Mouse (Mus musculus): ENCODE results near the gene Kcnk2.

The Kcnk2 gene

DNA sequence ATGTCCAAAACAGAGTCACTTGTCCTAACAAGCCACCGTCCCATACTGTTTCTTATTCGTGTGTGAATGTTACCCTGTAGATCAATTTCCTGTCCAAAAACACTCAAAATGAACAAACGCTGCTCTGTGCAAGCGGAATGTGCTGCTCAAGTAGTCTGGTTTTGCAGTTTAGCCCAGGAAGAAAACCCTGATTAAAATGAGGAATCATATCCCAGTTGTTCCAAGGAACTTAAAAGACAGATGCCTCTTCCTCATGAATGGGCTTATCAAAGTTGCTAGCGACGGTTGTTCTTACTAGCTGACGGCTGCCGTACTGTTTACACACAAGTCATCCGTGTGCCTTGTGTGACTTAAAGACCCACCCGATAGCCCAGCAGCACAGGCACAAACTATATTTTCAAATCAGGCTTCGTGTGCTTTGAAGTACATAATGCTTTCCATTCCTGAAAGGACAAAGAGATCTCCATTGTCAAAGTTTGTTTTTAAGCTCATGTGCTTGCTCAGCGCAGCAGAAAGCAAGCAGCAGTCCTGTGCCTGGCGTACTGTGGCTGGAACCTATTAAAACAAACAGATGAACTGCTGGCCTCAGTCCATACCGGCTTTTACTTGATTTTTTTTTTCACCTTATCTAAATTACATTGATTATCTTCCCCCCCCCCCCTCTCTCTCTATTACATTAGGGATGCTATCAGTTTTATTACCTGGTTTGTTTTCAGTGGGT is at the start of gene Kcnk2:
Gene Kcnk2, minus strand, starts transcription at position 51 of the 721 bp plus-strand sequence.
- no peak for DNase-seq

DNA sequence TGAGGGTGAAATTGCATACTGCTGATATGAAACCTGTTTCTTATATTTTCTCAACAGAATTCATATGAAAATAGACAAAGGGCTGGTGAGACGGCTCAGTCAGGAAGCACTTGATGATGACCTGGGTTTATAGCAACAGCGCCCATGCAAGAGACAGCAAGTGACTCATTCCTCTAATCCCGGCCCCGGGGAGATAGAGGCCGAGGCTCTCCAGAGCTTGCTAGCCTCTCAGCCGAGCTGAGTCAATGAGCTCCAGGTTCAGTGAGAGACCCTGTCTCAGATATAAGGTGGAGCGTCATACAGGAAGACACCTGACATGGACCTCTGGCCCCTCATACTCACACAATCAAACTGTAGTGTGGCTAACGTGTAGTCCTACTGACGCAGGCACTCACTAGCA is 38.7 kb upstream of the Kcnk2 start:
- DNase-seq = no peak

DNA sequence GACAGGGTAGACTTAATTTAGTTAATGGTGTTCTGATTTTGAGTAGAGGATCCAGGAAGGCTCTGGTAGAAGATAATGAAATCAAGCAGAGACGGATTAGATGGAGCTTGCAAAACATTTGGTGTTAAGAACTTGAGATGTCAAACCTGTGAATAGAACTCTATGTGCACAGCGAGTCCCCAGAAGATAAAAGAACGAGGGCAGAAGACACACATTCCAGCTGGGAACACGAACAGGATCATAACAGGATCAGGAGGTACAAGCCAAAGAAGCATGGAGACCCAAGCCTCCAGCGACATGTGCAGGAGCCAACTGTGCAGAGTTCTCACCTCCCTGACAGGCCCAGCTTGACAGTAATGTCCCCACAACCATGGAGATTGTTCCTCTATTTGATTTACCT is 35.1 kb upstream of the Kcnk2 start:
- DNase-seq = no peak

DNA sequence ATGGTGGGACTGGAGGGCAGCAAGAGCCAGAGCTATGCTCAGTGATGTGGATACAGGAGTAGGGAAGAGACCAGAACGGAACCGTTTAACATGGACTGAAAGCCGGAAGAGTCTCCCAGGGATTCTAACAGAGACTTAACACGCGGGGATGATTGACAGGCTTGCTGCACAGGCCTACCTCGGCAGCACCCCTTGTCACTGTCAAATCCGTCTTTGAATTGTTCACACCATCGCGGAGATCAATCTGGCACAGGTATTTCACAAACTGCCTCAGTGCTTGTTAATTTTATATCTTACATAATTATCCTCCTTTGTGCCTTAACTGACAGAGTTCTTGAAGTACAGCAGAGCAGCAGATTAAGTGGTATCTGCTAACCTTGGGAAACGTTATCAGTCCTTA is 33.4 kb upstream of the Kcnk2 start:
- no peak for DNase-seq

DNA sequence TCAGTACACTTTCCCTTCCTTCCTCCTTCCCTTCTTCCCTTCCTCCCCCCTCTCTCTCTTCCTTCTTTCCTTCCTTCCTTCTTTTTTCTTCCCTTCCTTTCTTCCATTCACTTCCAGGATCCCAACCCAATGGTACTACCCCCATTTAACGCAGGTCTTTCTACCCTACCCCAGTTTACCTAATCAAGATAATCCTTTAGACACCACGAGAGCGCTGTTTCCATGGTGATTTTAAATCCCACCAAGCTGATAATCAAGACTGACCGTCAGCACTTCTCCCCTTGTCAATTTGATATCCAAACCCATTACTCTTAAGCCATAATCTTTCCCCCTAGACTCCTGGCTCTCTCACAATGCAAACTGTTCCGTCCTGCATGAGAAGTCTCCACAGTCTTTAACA is 29.4 kb upstream of the Kcnk2 start:
- no peak for DNase-seq

DNA sequence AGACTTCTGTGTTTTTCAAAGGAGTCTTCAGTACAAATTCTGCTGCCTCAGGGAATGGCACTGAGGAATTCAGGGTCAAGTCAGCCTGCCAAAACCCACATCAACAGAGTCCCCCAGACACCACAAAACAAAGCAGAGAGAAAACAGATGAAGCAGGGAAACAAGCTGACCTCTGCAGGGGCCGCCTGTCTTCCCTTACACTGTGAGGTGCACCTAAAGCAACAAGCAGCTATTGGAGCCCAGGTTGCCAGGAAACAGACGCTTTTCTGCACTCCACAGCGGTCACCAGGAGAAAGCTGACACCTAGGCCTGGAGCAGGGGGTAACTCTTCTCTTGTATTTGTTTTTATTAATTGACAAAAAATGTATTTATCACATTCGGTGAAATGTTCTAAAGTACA is 28.5 kb upstream of the Kcnk2 start:
- DNase-seq = no peak

DNA sequence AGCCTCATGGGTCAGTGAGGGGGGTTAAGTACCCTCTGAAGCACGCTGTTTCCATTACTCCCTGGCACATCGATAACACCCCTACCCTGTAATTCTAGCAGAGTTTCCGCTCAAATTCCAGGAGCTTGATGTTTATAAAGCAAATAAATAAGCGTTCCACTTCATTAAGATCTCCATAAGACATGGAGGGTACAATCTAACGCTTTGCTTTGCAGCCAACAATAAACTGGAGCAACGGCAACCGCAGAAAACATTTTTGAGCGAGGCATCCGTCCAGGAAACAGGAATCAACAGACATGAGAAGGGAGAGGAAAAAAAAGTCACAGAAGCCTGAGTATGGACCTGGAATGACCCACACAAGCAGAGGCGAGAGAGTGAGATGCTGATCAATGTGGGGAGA is 27.5 kb upstream of the Kcnk2 start:
- no peak for DNase-seq

DNA sequence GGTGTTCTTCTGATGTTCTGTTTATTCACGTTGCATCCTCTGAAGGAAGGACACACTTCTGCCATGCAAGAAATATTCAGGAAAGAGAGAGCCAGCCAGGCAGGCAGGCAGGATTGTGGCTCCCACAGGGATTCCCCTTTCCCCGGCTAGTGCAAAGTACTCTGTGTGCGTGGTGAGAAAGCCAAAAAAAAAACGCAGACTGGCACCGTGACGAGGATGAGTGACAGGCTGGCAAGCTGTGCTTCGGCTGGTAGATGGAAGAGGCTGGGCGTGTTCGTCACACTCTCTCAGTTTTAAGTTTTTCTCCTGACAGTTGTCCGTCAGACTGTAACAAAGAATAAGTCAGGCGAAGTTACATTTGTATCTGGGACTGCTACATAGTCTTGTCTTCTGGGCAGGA is 24.2 kb upstream of the Kcnk2 start:
- DNase-seq = peak; percentile 32 to 41

DNA sequence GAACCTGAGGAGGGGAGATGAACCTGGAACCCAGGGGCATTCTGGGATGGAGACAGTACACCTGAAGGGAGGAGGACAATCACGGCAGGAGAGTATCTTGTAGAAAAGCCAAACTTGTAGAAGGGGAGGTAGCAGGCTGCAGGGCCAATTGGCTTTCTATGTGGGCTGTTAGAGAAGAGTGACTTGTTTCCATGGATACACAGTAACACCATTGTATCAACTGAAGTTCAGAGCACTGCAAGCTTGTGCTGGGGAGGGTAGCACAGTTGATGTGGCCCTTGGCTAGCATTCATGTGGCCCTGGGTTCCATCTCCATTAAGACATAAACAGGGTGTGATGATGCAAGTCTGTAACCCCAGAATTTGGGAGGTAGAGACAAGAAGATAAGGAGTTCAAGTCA is 17.8 kb upstream of the Kcnk2 start:
- no peak for DNase-seq

DNA sequence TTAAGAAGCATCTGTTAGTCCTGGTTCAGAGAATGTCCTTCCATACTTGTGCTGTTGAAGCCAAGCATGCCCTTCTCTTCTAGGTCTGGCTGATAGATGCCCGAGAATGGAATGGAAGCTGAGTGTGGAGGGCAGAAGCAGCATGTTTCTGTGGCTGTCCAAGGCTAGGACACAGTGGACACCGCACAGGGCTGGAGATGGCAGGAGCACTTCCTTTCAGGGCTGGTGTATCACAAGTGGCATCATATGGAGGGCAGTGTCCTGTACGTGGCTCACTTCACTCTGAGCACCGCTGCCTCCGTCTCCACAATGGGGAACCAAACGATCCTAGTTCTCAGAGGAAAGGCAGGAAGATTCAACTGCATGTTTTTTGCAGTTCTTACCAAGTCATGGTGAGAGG is 7.8 kb upstream of the Kcnk2 start:
- no peak for DNase-seq

DNA sequence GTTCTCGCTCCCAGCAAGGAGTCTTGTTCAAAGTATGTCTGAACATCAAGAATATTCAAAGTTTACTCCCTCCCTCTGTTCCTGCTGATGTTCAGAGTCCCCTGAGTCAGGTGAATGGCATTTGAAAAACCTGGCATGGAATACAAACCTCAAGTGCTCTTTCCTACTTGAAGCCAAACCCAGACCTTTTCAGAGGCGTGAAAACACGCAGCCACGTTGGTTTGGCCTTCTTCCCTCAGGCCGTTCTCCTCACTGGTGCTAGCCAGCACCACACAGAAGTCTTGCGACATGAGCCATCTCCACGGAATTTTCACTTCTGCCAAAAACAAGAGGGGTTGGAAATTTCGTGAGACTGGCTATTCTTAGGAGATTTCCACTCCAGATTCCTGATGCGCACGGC is 3.1 kb upstream of the Kcnk2 start:
- DNase-seq = peak in 1 of 2 experiments; percentile 38

DNA sequence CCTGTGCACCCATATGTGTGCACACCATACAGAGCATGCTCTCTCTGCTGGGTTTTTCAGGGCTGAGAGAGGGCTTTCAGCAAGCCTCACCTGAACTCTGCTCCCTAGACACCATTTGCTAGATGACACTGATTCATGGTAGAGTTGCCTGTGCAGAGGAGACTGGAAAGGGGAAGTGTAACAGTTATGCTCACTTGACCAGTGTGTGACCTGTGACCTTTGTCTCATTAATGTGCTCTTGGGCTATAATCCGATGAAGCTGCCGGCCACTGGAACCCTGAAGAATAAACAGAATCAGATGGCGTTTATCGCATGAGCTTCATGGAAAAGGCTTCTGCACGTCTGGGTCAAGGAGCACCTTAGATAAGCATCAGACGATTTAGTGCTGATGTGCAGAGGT is 1.5 kb upstream of the Kcnk2 start:
- DNase-seq = no peak

DNA sequence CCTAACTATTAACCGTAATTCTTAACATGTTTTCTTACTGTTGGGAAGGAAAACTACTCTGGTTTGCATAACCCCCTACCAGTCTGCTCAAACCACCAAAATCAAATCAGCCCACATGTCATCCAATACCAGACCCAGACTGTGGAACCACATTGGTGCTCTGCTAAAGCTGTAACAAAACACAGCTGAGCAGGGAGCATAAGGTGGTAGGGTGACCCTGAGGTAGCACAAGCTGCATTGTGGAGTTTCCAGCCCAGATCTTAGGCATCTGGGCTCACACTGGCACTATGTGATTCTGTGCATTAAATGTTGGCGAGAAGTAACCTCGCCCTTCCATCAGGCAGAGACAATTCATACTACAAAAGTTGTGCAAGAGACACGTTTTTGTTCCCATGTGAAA is 1.1 kb upstream of the Kcnk2 start:
- DNase-seq = no peak

DNA sequence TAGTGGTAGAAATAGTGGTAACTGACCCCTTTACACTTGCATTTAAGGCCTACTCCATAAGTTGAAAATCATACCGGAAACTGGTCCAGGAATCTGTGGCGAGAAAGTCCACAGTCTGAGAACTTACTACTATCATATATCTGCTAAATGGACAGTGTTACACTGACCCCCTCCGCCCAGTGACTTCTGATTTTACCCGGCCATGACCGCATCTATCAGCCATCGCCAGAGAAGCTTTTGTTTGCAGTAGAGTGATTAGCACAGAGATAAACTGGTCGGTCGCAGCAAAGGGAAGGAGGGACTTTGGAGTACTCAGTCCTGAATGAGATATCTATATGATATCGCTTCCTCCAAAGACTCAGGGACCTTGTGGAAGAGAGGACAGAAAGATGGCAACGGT is 15.2 kb downstream of the Kcnk2 start:
- DNase-seq = no peak

DNA sequence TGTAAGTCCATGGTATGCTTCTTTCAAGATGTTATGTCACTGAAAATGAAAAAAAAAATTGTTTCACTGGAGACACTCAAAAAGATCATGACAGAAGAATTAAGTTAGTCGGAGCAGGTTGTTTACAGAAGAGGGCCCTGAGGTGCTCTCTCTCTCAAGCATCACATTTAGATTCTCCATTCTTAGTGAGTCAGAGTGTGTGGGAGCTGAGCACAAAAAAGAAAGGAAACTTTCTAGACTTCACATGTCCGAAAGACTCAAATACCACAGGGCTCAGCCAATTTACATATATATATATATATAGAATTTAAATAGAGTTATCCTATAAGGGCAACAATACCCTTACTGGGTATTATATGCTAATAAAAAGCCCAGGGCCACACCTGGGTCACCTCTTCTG is 15.9 kb downstream of the Kcnk2 start:
- no peak for DNase-seq

DNA sequence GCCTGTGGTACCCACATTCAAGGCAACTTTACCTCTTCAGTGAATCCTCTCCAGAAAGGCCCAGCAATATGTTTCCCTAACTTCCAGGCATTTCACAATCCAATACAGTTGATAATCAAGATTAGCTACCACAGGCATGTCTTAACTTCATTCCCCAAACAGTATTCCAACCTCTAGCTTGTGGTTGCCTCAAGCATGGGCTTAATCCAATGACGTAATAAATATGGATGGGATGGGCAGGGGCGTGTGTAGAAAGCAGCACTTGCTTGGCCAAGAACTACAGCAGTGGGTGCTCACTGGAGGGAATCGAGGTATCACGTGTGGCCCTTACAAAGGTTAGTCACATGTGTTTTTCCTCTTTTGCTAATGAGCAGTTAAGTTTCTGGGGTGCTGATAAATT is 34.4 kb downstream of the Kcnk2 start:
- no peak for DNase-seq

DNA sequence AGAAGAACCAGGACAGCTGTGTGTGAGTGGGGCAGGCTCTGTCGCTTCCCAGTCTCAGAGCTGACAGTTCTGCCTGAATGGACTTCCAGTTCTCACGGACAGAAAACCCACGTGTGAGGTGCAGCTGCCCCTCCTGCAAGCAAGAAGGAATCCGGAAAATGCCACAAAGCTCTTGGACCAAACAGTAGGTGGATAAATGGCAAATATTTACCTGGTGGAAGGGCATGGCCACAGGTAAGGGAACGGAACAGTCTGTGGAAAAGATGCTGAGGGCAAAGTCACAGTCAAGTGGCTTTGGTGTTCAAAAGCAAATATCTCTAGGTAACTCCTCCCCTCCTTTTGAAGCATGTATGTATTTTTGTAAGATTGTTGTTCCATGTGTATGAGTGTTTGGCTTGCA is 37.9 kb downstream of the Kcnk2 start:
- DNase-seq = no peak

DNA sequence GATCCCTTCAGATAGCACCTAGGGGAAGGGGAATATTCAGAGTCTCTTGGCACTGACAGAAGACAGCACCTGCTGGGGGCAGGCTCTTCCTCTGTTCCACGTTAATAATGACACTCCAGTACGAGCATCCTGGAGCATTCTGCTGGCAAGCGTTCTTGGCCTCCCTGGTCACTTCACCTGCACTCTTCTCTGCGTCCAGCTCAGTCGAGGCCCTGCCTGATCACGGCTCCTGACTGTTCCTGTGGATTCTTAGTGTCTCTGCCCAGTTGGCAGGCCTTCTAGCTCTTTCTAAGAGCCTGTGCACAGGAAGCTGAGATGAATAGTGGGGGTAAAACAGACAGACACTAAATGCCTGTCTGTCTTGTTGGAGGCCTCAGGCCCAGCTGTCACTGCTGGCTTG is 39.5 kb downstream of the Kcnk2 start:
- peak; percentile 69 to 88 for DNase-seq

DNA sequence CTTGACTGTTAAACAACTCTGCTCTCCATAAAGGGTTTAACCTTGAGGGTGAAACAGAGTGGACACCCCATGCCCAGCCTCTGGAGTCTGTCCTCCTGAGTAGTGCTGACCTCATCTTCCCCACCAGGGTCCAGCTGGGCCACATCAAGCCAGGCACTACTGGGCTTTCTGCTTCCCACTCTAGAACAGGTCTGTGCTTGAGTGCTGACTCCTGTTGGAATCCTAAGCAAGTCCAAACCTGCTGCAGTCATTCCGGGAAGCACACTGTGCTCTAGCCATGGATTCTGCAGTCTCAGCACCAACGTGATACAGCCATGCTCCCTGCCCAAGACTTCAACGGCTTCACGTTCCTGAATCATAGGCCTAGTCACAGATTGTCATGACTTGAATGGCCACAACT is 42.4 kb downstream of the Kcnk2 start:
- no peak for DNase-seq

DNA sequence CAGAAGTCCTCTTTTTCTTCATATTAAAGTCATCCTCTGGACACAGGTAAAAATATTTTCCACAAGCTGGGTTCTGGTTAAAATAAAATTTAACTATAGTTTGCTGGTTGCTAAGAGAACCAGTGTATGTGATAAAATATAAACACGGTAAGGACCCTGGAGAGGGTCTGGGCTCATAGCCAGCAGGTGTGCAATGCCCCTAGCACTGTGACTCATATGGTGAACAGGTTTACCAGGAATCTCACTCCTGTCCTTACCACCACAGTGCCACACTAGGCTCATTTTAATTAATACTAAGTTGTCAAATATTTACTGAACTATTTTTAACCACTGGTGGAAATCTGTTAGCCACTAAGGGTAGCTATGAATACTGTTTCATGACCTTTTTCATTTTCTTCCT is 48.2 kb downstream of the Kcnk2 start:
- no peak for DNase-seq

DNA sequence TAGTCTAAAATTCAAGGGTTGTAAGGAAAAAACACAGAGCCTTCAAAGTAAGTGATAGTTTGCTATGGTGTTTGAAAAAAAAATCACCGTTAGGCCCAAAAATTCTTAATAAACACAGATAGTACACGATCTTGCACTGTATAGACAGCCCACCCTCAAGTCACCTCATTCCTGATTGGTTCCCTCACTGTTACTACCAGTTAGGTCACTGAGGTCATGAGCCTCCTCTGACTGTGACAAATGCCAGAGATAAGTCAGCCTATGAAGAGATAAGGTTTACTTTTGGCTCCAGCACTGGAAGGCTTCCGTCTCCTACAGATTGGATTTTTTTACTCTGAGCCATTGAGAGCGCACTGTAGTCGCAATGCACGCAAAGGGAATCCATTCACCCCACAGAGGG is 50.3 kb downstream of the Kcnk2 start:
- DNase-seq = no peak

DNA sequence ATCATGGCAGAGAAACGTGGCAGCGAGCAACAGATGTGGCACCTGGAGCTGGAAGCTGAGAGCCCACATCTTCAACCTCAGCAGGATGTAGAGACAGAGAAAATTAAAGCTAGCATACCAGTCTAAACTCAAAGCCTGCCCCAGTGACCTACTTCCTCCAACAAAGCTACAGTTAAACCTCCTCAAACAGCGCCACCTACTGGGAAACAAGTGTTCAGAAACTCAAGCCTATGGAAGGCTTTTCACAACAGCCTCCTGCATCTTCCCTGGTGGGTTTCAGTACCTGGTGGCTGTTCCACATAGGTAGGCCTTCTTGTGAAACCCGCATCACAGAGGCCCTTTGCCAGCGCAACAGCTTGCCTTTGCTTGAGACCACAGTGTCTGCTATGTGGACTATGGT is 52.9 kb downstream of the Kcnk2 start:
- DNase-seq = peak; percentile 29 to 54

DNA sequence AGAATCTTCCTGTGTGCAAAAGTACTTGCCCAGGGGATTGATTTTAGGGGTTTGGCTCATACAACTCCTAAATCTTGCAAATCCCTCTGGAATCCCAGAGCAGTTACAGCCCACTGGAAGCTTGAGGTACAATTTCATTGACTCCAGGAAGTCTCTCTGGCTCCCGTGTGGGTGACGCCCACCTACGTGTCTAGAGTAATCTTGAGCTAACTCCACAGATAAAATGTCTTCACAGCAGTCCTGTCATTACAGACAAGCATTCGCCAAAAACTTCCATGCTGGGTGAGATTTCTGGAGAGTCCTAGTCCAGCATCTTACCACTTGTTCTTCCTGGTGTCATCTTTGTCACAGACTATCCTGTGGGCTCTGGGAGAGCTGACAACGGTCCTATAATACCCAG is 56.9 kb downstream of the Kcnk2 start:
- DNase-seq = no peak

DNA sequence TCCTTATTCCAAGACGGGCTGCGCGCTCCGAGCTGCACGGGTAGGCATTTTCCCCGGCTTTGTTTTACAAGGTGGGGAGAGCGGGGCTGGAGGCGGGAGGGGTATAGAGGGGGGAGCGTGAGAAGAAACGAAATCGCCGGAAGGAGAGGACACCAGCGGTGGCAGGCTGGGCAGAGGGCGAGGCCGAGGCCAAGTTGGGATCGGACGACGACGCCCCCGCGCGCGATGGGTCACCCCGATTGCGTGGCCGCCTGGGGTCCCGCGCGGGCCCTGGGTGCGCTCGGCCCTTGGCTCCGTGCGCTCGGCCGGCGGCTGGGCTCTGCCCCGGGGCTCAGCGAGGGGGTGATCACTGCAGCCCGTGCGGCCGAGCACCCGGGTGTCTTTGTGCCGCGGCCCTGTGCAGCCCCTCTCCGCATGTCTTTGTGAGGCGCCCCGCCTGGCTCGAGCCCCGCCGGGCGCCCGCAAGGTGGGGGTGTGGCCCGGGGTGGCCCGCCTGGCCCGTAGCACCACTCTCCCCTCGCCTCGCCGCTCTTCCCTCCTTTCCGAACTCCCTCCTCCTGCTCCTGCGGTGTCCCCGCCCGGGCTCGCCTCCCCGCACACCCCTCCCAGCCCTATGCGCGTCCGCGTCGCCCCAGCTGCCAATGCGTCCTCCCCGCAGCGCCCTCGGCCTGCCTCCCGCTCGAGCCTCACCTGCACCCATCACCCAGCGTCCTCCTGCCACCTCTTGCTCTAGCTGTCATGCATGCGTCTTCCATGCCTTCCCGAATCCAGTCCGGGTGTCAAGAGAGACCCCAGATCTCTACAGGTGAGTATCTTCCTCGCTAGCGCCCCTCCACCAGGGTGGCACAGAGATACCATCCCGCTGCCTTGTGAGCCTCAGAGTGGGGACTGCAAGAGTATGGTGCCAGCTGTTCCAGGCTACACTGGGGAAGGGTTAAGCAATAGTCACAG is 58.5 kb downstream of the Kcnk2 start:
- peak; percentile 75 to 81 for DNase-seq

Measured in cerebellum, postnatal 10 days (tissue).